Mouse (Mus musculus): Measurements from ENCODE around the gene Traf3ip3. TPM values are rescaled to one million over a fixed set of nuclear protein-coding genes. Genes with fewer than 3 reads are reported as not detected.
A peak's percentile ranks its signal among the peaks of the same experiment; 100 is the strongest.

Traf3ip3 gene
- 11.5 TPM for polyA plus RNA-seq (2012; fragmentation: generic; extraction: Trizol)

DNA sequence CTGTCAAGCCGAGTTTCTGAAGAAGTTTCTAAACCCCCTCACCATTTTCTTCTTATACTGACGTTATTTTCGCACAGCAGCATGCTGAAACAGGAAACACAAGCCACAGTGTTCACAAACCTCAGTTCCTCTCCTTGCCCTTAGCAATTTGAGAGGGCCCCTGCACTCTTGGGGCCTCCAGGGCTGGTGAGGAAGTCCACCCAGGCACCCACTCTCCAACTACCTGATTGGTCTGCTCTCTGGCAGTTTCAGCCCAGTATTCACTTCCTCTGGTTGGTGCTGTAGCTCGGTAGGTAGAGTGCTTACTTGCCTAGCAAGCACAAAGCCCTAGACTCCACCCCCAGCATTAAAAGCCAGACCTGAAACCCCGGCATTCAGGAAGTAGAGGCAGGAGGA lies at the start of gene Traf3ip3:
TSS of gene Traf3ip3 (minus strand) at position 321 of the 396 bp plus-strand sequence.
- Histone ChIP-seq H3K4me2 (ENCODE audit: low read depth) (no peak within 1 kb of the TSS), H3ac (ENCODE audit: control insufficient read depth, insufficient read length) (no peak within 1 kb of the TSS), H3K4me3 (no peak within 1 kb of the TSS), H3K36me3 (ENCODE audit: control insufficient read depth, insufficient read depth) (no peaks in the 10 kb centered on the region), H3K27me3 (ENCODE audit: control insufficient read depth, insufficient read depth, insufficient read length) (no peaks in the 10 kb centered on the region), H3K79me2 (ENCODE audit: control insufficient read depth, insufficient read depth) (no peaks in the 10 kb centered on the region)
- TF ChIP-seq MYOD1 (IDR thresholded peaks at IDR 0.05; ENCODE audit: control insufficient read depth in 1 of 3, insufficient read length in 2 of 3, low read depth in 2 of 3) (no peak), SRF (IDR thresholded peaks at IDR 0.05; ENCODE audit: control insufficient read depth, insufficient read length, low read depth) (no peak), USF1 (IDR thresholded peaks at IDR 0.05; ENCODE audit: low read depth) (no peak), TCF3 (IDR thresholded peaks at IDR 0.05; ENCODE audit: insufficient read length, low read depth) (no peak), POLR2AphosphoS2 (IDR thresholded peaks at IDR 0.05; ENCODE audit: insufficient read length, low read depth) (no peak), MAX (IDR thresholded peaks at IDR 0.05; ENCODE audit: low read depth) (no peak), E2F4 (IDR thresholded peaks at IDR 0.05; ENCODE audit: insufficient read depth) (no peak), POLR2A (IDR thresholded peaks at IDR 0.05; ENCODE audit: insufficient read length, low read depth) (no peak), MYOG (IDR thresholded peaks at IDR 0.05; ENCODE audit: control insufficient read depth in 1 of 3, insufficient read depth in 1 of 3, insufficient read length in 2 of 3, low read depth in 2 of 3) (no peak), CEBPB (IDR thresholded peaks at IDR 0.05; ENCODE audit: insufficient read depth, poor library complexity, severe bottlenecking) (no peak), TCF12 (IDR thresholded peaks at IDR 0.05; ENCODE audit: insufficient read depth, poor library complexity, severe bottlenecking) (no peak), REST (IDR thresholded peaks at IDR 0.05; ENCODE audit: insufficient read depth, insufficient read length) (no peak)

DNA sequence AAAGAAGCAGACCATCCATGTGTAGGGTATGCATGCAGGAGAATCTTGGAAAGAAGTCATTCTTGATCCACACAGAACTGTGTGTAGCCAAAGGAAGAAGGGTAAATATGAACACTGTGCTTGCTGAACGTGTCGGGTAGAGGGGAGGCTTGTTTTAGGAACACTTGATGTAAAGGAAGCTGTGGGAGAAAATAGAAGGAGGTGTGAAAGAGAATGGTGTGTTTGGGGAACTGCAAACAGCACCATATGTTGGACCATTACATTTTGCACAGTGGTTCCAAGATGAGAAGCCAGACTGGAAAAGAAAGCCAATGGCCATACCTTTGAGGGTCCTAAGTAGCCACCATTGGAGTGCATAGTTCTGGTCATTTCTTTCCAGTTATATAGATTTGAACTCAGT lies 48.5 kb upstream of the Traf3ip3 start:
- H3ac ChIP-seq (ENCODE audit: control insufficient read depth, insufficient read length): no peak overlapping the region
- no peak overlapping the region for H3K4me2 ChIP-seq (ENCODE audit: low read depth)
- H3K79me2 ChIP-seq (ENCODE audit: control insufficient read depth, insufficient read depth): no peaks in the 10 kb centered on the region
- H3K36me3 ChIP-seq (ENCODE audit: control insufficient read depth, insufficient read depth): no peaks in the 10 kb centered on the region
- TF ChIP-seq E2F4 (IDR thresholded peaks at IDR 0.05; ENCODE audit: insufficient read depth) (no peak), POLR2A (IDR thresholded peaks at IDR 0.05; ENCODE audit: insufficient read length, low read depth) (no peak), TCF3 (IDR thresholded peaks at IDR 0.05; ENCODE audit: insufficient read length, low read depth) (no peak), SRF (IDR thresholded peaks at IDR 0.05; ENCODE audit: control insufficient read depth, insufficient read length, low read depth) (no peak), MYOD1 (IDR thresholded peaks at IDR 0.05; ENCODE audit: control insufficient read depth in 1 of 3, insufficient read length in 2 of 3, low read depth in 2 of 3) (no peak), MAX (IDR thresholded peaks at IDR 0.05; ENCODE audit: low read depth) (no peak), CEBPB (IDR thresholded peaks at IDR 0.05; ENCODE audit: insufficient read depth, poor library complexity, severe bottlenecking) (no peak), TCF12 (IDR thresholded peaks at IDR 0.05; ENCODE audit: insufficient read depth, poor library complexity, severe bottlenecking) (no peak), USF1 (IDR thresholded peaks at IDR 0.05; ENCODE audit: low read depth) (no peak), REST (IDR thresholded peaks at IDR 0.05; ENCODE audit: insufficient read depth, insufficient read length) (no peak), MYOG (IDR thresholded peaks at IDR 0.05; ENCODE audit: control insufficient read depth in 1 of 3, insufficient read depth in 1 of 3, insufficient read length in 2 of 3, low read depth in 2 of 3) (no peak), POLR2AphosphoS2 (IDR thresholded peaks at IDR 0.05; ENCODE audit: insufficient read length, low read depth) (no peak)
- H3K4me3 ChIP-seq: no peak overlapping the region
- no peaks in the 10 kb centered on the region for H3K27me3 ChIP-seq (ENCODE audit: control insufficient read depth, insufficient read depth, insufficient read length)

- Histone ChIP-seq H3K4me3 (no peak overlapping the region), H3K4me2 (ENCODE audit: low read depth) (peak overlapping the region; percentile 44), H3K36me3 (ENCODE audit: control insufficient read depth, insufficient read depth) (no peaks in the 10 kb centered on the region), H3K79me2 (ENCODE audit: control insufficient read depth, insufficient read depth) (no peaks in the 10 kb centered on the region), H3K27me3 (ENCODE audit: control insufficient read depth, insufficient read depth, insufficient read length) (no peaks in the 10 kb centered on the region), H3ac (ENCODE audit: control insufficient read depth, insufficient read length) (no peak overlapping the region)
- TF ChIP-seq MAX (IDR thresholded peaks at IDR 0.05; ENCODE audit: low read depth) (no peak), CEBPB (IDR thresholded peaks at IDR 0.05; ENCODE audit: insufficient read depth, poor library complexity, severe bottlenecking) (no peak), POLR2AphosphoS2 (IDR thresholded peaks at IDR 0.05; ENCODE audit: insufficient read length, low read depth) (no peak), MYOG (IDR thresholded peaks at IDR 0.05; ENCODE audit: control insufficient read depth in 1 of 3, insufficient read depth in 1 of 3, insufficient read length in 2 of 3, low read depth in 2 of 3) (no peak)
Observed at GRCm38 (mm10) chr1:193244235-193244634, 42.7 kb upstream of the Traf3ip3 start.

- peak overlapping the region; percentile 44 for H3K4me2 ChIP-seq (ENCODE audit: low read depth)
- H3ac ChIP-seq (ENCODE audit: control insufficient read depth, insufficient read length): no peak overlapping the region
- H3K36me3 ChIP-seq (ENCODE audit: control insufficient read depth, insufficient read depth): no peaks in the 10 kb centered on the region
- H3K4me3 ChIP-seq: no peak overlapping the region
- H3K27me3 ChIP-seq (ENCODE audit: control insufficient read depth, insufficient read depth, insufficient read length): no peaks in the 10 kb centered on the region
- TF ChIP-seq E2F4 (IDR thresholded peaks at IDR 0.05; ENCODE audit: insufficient read depth): no peak
- TF ChIP-seq REST (IDR thresholded peaks at IDR 0.05; ENCODE audit: insufficient read depth, insufficient read length): no peak
- TF ChIP-seq MYOG (IDR thresholded peaks at IDR 0.05; ENCODE audit: control insufficient read depth in 1 of 3, insufficient read depth in 1 of 3, insufficient read length in 2 of 3, low read depth in 2 of 3): peak in 1 of 3 experiments; percentile 19
- TF ChIP-seq USF1 (IDR thresholded peaks at IDR 0.05; ENCODE audit: low read depth): no peak
- no peak for TF ChIP-seq POLR2A (IDR thresholded peaks at IDR 0.05; ENCODE audit: insufficient read length, low read depth)
- TF ChIP-seq MYOD1 (IDR thresholded peaks at IDR 0.05; ENCODE audit: control insufficient read depth in 1 of 3, insufficient read length in 2 of 3, low read depth in 2 of 3): no peak
- no peak for TF ChIP-seq POLR2AphosphoS2 (IDR thresholded peaks at IDR 0.05; ENCODE audit: insufficient read length, low read depth)
- H3K79me2 ChIP-seq (ENCODE audit: control insufficient read depth, insufficient read depth): no peaks in the 10 kb centered on the region
Observed at GRCm38 (mm10) chr1:193243571-193244193, 42.2 kb upstream of the Traf3ip3 start.

- TF ChIP-seq E2F4 (IDR thresholded peaks at IDR 0.05; ENCODE audit: insufficient read depth): no peak
- no peak for TF ChIP-seq USF1 (IDR thresholded peaks at IDR 0.05; ENCODE audit: low read depth)
- TF ChIP-seq MYOD1 (IDR thresholded peaks at IDR 0.05; ENCODE audit: control insufficient read depth in 1 of 3, insufficient read length in 2 of 3, low read depth in 2 of 3): no peak
- Histone ChIP-seq H3K79me2 (ENCODE audit: control insufficient read depth, insufficient read depth) (no peaks in the 10 kb centered on the region), H3K4me3 (no peak overlapping the region), H3K4me2 (ENCODE audit: low read depth) (no peak overlapping the region), H3K27me3 (ENCODE audit: control insufficient read depth, insufficient read depth, insufficient read length) (no peaks in the 10 kb centered on the region), H3K36me3 (ENCODE audit: control insufficient read depth, insufficient read depth) (no peaks in the 10 kb centered on the region), H3ac (ENCODE audit: control insufficient read depth, insufficient read length) (no peak overlapping the region)
Observed at GRCm38 (mm10) chr1:193242863-193243262, 41.4 kb upstream of the Traf3ip3 start.

All from myocyte (in vitro differentiated cells).